15 mouse cellular contexts compared by ENCODE assay signal in the genomic region with DNA sequence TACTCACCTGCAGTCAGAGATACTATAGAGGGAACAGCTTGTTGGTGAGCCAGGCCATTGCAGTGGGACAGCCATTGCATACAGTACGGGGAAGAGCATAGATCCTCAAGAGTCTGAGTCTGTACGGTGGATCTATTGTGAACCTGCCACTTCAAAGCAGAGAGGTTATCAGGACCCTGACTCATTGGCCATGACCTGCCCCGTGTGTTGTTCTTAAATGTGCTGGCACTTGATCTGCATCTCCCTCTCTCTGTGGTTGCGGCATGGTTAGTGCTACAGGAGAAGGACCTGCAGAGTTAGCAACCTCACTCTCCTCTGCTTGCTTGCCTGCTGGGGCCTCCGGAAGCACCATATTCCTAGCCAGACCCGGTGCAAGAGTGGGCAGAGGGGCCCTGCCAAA. TPM values are rescaled to one million over a fixed set of nuclear protein-coding genes. Genes with fewer than 3 reads are reported as not detected.
DNase-seq lines count a peak whose midpoint lies in the region; ATAC-seq and TF ChIP-seq lines count a peak whose summit lies in the region.
"Had no signal": no experiment of that assay in that cellular context is flagged by ENCODE, and none has a peak within 500 bp of the region (broad histone marks: within the 10 kb centered on the region; RNA-seq: fewer than 3 reads in every experiment).

No protein-coding gene starts in this region.

- H3K4me3 ChIP-seq in heart, embryonic 16.5 days (ENCODE audit: low read length), result no peak overlapping the region
- peak overlapping the region; percentile 62 for H3K4me3 ChIP-seq in liver, postnatal 0 days (ENCODE audit: low read depth, low read length)
- H3K4me3 ChIP-seq: midbrain, embryonic 13.5 days had no signal

- peaks cover 20% of the 10 kb centered on the region for H3K4me1 ChIP-seq in heart, embryonic 16.5 days (ENCODE audit: control insufficient read depth, insufficient read depth, low read length)
- H3K4me1 ChIP-seq in liver, postnatal 0 days (ENCODE audit: insufficient read depth), result peaks cover 48% of the 10 kb centered on the region

- H3K9me3 ChIP-seq in heart, embryonic 16.5 days (replicated peaks; ENCODE audit: control insufficient read depth, low read length), result no peaks in the 10 kb centered on the region
- H3K9me3 ChIP-seq in liver, postnatal 0 days (ENCODE audit: low read length), result no peaks in the 10 kb centered on the region
- H3K9me3 ChIP-seq: midbrain, embryonic 13.5 days had no signal

- H3K36me3 ChIP-seq in heart, embryonic 16.5 days (ENCODE audit: control insufficient read depth, insufficient read depth), result no peaks in the 10 kb centered on the region
- H3K36me3 ChIP-seq in liver, postnatal 0 days (replicated peaks; ENCODE audit: insufficient read depth, low read length), result no peaks in the 10 kb centered on the region; the same call in 1 of the 2 replicates
- H3K36me3 ChIP-seq: midbrain, embryonic 13.5 days had no signal

- no peak for TF ChIP-seq CTCF in liver, postnatal 0 days (IDR thresholded peaks at IDR 0.05; ENCODE audit: low read depth)

- DNase-seq in adrenal gland, adult 2 months, result peak; percentile 8
- no peak for DNase-seq in adrenal gland, postnatal 10 days
- no peak for DNase-seq in heart, adult 9 months (ENCODE audit: low spot score in 2 of 2)
- peak; percentile 34 for DNase-seq in induced T-regulatory cell, adult 2 months (ENCODE audit: low read depth)
- DNase-seq in liver, postnatal 0 days, result peak; percentile 13
- no peak for DNase-seq in frontal cortex, postnatal 36 days (ENCODE audit: low spot score in 2 of 2)
- no peak for DNase-seq in kidney, postnatal 4 days
- DNase-seq: layer of hippocampus, adult 9-11 months; right cerebral cortex, postnatal 4 days; thymus, postnatal 14 days had no signal

- H3K4me2 ChIP-seq in heart, embryonic 16.5 days (ENCODE audit: low read depth, low read length), result peak overlapping the region; percentile 83; the same call in 1 of the 2 replicates
- peak overlapping the region; percentile 80 for H3K4me2 ChIP-seq in liver, postnatal 0 days (ENCODE audit: low read depth, low read length)
- H3K4me2 ChIP-seq: midbrain, embryonic 13.5 days had no signal

- H3K9ac ChIP-seq in heart, embryonic 16.5 days (ENCODE audit: low read length), result no peak overlapping the region
- peak overlapping the region; percentile 71 for H3K9ac ChIP-seq in liver, postnatal 0 days (replicated peaks)
- H3K9ac ChIP-seq: midbrain, embryonic 13.5 days had no signal

- H3K27ac ChIP-seq in heart, embryonic 16.5 days (ENCODE audit: low read length), result no peak overlapping the region
- H3K27ac ChIP-seq in liver, postnatal 0 days (ENCODE audit: low read depth), result 0 out of 2 replicates have a peak overlapping the region, but pooled peaks have one; percentile 29
- H3K27ac ChIP-seq: kidney, postnatal 0 days; macrophage; midbrain, embryonic 13.5 days had no signal

- 73% methylated on average over 6 of the region's 6 CpGs for WGBS in heart, embryonic 16.5 days
- WGBS in liver, postnatal 0 days (ENCODE audit: insufficient replicate concordance), result 42% methylated on average over 6 of the region's 6 CpGs

- TF ChIP-seq EP300 in liver, postnatal 0 days (IDR thresholded peaks at IDR 0.05; ENCODE audit: low read depth), result no peak

- no peaks in the 10 kb centered on the region; the same call in 1 of the 2 replicates for H3K27me3 ChIP-seq in heart, embryonic 16.5 days (ENCODE audit: control insufficient read depth, insufficient read depth, low read length)
- H3K27me3 ChIP-seq in liver, postnatal 0 days (ENCODE audit: insufficient read depth, low read length), result no peaks in the 10 kb centered on the region

- ATAC-seq in heart, embryonic 16.5 days (replicated peaks; ENCODE audit: extremely low read depth, insufficient read depth, low FRiP score), result no peak
- ATAC-seq in liver, postnatal 0 days, result no peak
- ATAC-seq: inflammation-experienced regulatory T-cells, adult 6 months; midbrain, embryonic 13.5 days had no signal

RNA-seq across cellular contexts. Expression of a gene that starts 43.7 kb away (rescaled TPM):
- total RNA-seq in adrenal gland, adult 2 months (2021), result 1 to 10 TPM; 3.3 to 3.7 TPM
- 1.0 and 1.5 TPM in 2 replicates for polyA plus RNA-seq in adrenal gland, adult 2 months (2012; rRNA removed)
- total RNA-seq in adrenal gland, postnatal 10 days (2021), result 1 to 10 TPM; 8.4 to 9.0 TPM
- polyA plus RNA-seq in heart, embryonic 16.5 days (2015; fragmentation: Nextera tagmentation; extraction: Ambion mirVana), result 7.8 and 8.1 TPM in 2 replicates
- 12.7 and 15.1 TPM in 2 replicates for polyA plus RNA-seq in liver, postnatal 0 days (2015; fragmentation: Nextera tagmentation; extraction: Ambion mirVana)

RNA-seq across cellular contexts. Expression of a gene that starts 55.9 kb away (rescaled TPM):
- total RNA-seq in adrenal gland, adult 2 months (2021), result 1 to 10 TPM in 1 of 2 experiments, under 1 TPM in 1; 0.86 to 2.6 TPM
- 0.29 and 0.35 TPM in 2 replicates for polyA plus RNA-seq in adrenal gland, adult 2 months (2012; rRNA removed)
- 1 to 10 TPM; 4.3 to 5.1 TPM for total RNA-seq in adrenal gland, postnatal 10 days (2021)
- 5.2 and 5.4 TPM in 2 replicates for polyA plus RNA-seq in heart, embryonic 16.5 days (2015; fragmentation: Nextera tagmentation; extraction: Ambion mirVana)
- polyA plus RNA-seq in liver, postnatal 0 days (2015; fragmentation: Nextera tagmentation; extraction: Ambion mirVana), result 0.90 and 1.1 TPM in 2 replicates

Comparison
In these comparisons a context has a peak if more than half of its experiments do, and no peak if none do; other contexts are left out.
1. DNase-seq: peak in adrenal gland, adult 2 months (single experiment), induced T-regulatory cell, adult 2 months (single experiment) and liver, postnatal 0 days (single experiment); none in adrenal gland, postnatal 10 days (single experiment), heart, adult 9 months (0 of 2), frontal cortex, postnatal 36 days (0 of 2) and kidney, postnatal 4 days (0 of 2).